Mouse (Mus musculus): ENCODE data around the gene Zbtb17.

Gene Zbtb17

DNA sequence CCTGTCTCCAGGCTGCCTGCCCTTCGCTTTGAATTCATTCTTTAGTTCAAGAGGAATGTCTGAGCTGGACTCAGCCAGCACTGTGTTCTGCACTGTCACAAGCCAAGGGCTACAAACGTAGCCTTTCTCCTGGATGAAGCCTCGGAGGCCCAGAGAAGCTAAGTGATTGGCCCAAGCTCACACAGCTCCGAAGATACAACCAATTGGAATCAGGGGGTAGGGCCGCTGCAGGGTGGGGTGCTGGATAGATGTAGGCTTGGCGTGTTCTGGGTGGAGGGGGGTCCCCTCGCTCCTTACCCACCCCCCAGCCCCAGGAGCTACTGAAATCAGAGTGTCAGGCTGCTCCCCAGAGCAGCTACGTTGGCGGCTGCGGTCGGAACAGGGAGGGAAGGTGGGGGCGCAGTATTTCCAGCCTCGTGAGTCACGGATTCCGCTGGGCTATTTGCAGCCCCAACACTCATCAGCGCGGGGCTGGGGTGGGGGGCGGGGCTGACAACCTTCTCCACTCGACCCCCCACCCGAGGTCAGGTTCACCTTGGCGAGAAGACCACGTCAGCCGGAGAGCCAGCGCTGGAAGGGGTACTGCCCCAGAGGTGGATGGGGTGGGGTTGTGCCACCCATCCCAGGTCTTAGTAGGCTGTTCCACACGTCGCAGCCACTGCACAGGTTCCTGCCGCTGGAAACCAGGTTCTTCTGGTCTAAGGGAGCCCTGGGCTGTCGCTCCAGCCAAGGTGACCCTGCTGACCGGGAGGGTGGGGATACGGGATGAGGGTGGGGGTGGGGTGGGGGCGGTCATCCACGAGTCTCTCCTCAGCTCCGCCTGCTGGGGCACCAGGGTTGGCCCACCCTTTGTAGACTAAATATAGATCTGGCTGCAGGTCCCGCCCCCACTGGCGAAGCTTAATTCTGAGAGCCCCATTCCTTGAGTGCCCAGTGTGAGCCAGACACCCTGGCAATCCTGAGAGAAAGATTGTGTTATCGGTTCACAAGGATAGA, 18.7 kb upstream of the Zbtb17 start:
- DNase-seq (ENCODE audit: low read depth, low spot score) = no peak

DNA sequence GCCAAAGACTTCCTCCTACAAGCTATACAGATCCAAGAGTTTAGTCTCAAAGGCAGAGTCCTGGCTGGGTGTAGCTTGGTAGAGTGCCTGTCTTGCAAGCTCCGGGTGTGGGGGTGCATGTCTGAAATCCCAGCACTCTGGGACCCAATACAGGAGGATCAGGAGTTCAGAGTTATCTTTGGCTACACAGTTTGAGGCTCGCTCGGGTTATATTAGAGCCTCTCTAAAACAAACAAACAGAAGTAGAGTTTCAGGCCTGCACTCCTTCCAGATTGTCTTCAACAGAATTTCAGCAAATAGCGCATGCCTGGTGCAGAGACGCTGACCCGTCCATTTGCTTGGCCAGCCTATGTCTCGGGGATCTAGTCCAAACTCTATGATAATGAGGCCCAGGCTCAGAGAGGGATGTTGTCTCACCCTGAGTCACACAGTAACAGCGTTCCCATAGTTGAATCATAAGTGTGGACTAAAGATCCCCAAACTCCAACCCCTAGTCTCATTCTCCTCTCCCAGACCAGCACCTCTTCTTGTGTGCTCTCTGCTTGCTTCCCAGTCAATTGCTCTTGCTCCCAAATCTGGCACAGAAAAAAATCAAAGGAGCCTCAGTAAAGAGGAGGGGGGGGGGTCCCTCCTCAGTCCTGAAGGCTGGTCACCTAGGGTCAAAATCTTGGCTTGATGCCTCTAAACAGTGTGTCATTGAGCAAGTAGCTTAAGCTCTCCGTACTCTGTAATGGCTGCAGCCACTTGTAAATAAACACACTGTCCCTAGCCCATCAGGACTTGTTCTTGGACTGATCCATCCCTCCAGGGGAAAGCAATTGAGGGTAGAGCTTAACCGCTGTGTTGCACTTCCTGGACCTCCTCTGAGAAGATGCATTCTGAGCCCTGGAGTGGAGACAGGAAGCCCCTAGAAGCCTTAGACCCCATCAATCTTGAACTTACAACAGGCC, 17.4 kb upstream of the Zbtb17 start:
- DNase-seq (ENCODE audit: low read depth, low spot score) = no peak

DNA sequence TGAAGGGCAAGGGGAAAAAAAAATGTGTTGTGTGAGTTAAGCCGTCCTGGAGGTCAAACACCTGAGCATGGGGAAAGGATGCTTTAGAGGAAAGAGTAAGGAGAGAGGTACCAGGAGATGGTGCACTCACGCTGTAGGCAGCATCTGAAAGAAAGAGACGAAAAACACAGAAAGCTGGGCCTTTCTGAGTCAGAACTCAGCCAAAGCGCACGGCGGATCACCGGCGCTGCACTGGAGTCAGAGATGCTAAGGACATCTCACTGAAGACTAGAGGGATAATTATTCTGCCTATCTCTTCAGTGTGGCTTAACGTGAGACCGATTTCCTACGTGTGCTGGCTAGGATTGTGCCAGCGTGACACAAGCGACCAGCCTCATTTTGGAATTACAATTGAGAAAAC, 16.5 kb upstream of the Zbtb17 start:
- no peak for DNase-seq (ENCODE audit: low read depth, low spot score)

DNA sequence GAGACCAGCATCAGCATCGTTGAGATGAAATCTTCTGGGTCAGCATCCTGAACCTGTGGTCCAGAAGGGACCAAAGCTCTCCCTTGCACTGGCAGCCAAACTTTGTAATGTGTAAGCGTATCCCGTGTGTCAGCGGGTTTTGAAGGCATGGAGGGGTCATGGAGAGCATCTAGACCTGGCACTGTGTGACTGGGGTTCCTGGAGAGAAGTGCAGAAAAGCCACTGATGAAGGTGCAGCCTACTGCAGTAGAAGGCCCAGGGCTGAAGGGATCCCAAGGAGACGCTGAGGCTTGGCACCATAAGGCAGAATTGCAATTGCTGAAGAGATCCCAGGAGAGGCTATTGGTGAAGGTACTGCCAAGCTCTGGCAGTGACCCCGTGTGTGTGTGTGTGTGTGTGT, 15.1 kb upstream of the Zbtb17 start:
- no peak for DNase-seq (ENCODE audit: low read depth, low spot score)

DNA sequence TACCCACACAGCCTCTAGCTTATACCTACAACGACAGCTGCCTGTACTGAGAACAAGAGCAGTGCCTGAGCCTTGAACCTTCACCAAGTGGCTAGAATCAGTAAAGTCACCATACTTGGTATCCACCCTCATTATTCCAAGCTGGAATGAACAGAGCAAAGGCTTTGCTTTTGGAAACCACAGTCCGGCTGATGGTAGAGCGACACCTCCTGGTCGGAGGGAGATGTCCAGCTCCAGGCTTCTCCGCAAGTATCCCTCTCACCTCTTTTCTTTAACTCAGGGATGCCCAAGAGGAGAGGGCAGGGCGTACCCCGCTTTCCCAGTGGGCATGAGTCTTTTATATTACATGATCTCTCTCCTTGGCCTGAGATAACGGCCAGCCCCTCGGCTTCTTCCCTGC, 14.6 kb upstream of the Zbtb17 start:
- DNase-seq (ENCODE audit: low read depth, low spot score) = no peak

DNA sequence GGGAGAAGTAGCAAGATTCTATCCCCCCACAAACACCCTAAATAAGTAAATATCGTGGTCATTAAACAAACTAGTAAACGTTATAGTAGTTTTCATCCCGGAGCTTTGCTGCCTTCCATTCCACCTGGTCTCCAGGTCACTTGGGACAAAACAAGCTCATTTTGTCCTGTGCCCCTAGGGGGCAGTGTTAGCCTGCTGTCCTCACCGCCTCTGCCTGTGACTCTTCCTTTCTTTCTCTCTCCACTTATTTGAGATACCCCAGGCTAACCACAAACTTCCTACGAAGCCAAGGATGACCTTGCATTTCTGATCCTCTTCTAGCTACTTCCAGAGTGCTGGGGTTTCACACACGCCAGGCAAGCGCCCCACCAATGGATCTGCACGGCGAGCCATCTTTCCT, 13.5 kb upstream of the Zbtb17 start:
- peak; percentile 48 for DNase-seq (ENCODE audit: low read depth, low spot score)

DNA sequence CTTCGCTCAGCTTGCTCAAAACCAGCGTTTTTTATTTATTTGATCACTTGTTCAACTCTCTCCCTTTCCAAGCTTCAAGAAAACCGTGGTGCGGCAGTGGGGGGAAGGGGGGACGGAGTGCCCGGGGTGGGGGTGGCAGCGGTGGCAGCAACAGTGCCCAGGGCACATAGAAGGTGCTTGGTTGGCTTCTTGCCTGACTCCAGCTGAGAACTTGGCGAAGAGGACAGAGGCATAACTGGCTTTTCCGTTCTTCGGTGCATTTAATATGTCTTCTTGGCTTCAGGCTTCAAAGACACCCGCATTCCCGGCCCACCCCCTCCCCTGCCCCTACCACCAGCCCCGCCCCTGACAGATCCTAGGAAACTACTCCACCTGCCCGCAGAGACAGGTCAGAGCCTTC, 11.8 kb upstream of the Zbtb17 start:
- no peak for DNase-seq (ENCODE audit: low read depth, low spot score)

DNA sequence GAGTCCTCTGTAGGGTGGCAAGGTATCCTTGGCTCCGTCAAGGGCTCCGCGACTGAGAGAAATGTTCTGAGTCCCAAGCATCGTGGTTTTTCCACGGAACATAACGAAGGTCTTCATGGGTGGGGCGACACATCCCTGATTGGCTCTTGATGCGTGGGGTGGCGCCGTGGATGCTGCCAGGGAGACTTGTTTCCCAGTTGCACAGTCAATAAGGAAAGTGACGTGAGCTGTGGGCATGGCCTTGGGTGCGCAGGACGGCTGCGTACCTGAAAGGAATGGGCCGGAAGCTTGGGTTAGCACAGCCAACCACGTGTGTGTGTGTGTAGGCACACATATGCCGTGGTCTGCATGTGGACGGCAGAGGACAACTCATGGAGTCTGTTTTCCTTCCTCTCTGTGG, 11.3 kb upstream of the Zbtb17 start:
- DNase-seq (ENCODE audit: low read depth, low spot score) = no peak

DNA sequence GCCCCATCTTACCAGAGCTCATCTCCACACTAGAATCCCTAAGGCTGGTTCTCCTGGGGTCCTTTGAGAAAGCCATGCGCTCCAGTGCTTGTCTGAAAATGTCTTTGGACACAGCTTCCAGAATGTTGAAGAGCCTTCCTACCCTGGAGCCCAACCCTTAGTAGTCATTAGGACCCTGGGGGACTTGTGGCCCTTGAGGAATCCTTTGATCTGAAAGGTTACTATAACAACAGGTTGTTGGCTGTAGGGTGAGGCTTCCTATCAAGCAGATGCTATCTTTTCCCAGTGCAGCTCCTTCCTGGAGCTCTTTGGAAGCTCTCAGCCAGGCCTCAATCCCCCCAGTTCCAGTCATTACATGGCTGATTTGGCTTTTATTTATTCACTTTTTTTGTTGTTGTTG, 8.5 kb upstream of the Zbtb17 start, which contains the start of gene Srarp:
TSS of gene Srarp (minus strand) at position 132 of the 400 bp plus-strand sequence.
- DNase-seq (ENCODE audit: low read depth, low spot score) = no peak

DNA sequence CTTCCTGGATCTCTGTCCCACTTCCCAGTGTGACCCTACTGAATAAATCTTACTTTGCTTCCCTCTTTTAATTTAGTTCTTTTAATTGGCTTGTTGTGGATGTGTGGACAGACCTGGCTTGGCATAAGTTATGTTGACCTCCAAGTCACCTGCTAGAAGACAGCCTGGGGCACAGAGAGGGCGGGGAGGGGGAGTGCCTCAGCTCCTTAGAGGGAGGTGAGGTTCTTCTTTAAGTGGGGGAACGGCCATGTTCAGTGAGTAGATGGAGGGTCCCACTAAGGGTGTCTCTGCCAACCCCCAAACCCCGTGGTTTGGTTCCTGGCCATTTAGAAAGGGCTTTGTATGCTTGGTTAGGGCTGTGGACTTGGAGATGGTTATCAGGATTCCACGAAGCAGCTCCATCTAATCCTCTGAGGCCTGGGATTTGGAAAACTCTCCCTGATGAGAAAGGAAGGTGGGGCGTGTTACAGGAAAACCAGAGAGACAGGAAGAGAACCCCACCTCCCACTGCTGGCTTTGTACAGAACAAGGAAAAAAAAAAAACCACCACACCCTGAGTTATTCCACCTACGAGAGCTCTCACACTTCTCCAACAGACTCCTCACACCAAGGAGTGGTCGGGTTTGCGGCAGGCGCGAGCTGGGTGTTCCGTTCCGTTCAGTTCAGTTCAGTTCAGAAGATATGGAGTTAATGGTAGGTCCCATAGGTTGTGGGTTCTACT, 5.2 kb upstream of the Zbtb17 start:
- DNase-seq (ENCODE audit: low read depth, low spot score) = no peak

DNA sequence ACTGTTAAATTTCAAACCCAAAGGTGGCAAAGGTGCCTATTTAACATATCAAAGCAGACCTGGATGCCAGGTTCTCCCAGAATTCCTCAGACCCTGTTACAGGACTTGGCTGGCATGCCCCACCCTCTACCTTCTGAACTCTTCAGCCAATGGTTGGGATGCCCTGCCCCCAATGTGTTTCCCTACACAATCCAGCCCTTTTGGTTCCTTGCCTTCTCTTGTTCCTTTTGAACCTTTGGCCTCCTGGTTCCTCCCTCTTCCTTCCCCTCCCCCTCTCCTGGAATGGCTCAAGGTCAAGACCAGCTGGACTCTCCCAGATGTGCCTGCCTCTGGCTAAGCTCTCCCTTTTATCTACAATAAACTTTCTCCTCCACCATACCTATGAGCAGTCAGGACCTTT, 3.6 kb upstream of the Zbtb17 start:
- no peak for DNase-seq (ENCODE audit: low read depth, low spot score)

DNA sequence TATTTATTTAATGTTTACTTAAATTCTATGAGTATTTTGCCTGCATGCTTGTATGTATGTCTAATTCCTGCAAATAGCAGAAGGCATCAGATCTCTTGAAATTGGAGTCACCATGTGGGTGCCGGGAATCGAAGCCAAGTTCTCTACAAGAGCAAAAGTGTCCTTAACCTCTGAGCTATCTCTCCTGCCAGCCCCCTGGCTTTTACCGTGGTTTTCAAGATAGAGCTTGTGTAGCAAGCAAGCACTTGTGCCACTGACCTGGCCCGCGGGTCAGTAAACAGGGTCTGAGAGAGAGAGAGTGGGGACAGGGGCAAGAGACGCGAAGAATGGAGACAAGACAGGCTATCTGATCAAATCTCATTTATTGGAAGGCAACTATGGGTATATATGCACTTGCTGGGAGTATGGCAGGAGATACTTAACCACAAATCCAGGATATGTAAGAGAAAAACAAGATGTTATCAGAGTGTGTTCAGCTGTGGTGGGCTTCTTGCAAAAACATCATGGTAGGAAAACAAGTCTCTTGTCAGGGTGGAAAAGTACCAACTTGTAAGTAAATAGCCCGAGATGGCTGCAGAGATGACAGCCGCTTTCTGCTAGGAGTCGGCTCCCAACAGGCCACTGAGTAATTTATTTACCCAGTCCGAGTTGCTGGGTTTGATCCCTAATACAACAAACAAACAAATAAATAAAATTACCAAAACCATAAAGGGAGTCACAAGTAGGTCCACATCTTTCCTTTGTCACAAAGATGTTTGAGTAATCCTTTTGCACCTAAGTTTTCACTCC, 619 bp upstream of the Zbtb17 start:
- DNase-seq (ENCODE audit: low read depth, low spot score) = no peak

DNA sequence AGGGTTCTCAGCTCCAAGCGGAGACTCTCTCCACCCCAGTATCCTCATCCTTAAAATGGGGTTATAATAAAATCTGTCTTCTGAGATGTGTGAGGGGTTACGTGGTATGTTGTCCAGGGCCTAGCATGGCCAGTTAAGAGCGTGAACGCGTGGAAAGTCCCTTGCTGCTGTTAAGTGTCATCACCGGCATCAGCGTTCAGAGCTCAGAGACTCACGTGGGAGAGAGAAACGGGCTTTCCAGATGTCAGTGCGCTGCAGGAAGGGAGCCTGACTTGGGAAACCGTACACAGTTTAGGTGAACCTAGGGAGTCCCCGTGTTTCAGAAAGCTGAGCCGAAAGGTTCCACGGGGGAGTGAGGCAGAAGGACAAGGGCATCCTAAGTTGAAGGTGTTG, 870 bp downstream of the Zbtb17 start:
- no peak for DNase-seq (ENCODE audit: low read depth, low spot score)

DNA sequence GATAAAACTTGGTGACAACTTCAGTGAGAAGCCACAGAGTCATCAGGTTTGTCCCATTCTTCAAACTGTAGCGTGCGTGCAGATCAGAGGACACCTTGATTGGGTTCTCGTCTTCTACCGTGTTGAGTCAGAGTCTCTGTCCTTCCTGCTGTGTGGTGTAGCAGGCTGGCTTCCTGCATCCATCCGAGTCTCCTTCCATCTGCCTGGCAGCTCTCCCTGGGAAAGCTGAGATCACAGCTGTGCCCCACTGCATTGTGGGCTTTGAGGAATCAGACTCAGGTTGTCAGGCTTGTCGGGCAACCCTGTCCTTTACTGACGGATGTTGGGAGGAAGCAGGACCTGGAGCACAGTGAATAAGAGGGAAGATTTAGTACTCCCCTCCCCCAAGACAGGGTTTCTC, 1.8 kb downstream of the Zbtb17 start:
- no peak for DNase-seq (ENCODE audit: low read depth, low spot score)

DNA sequence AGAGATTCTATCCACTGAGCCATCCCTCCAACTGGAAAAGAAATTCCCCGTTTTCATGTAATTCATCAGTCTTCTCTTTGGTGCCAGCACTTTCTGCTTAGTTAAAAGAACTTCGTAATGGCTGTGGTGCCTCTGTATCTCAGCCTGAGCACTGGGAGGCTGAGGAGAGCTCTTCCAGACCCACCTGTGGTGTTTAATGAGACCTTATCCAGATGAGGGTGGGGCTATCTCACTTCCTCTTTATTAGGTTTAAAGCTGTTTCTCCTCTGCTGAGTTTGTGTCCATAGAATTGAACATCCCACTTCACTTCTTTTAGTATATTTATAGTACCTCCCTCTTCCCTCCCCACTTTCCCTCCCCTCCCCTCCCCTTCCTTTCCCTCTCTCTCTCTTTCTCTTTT, 6.8 kb downstream of the Zbtb17 start:
- no peak for DNase-seq (ENCODE audit: low read depth, low spot score)

DNA sequence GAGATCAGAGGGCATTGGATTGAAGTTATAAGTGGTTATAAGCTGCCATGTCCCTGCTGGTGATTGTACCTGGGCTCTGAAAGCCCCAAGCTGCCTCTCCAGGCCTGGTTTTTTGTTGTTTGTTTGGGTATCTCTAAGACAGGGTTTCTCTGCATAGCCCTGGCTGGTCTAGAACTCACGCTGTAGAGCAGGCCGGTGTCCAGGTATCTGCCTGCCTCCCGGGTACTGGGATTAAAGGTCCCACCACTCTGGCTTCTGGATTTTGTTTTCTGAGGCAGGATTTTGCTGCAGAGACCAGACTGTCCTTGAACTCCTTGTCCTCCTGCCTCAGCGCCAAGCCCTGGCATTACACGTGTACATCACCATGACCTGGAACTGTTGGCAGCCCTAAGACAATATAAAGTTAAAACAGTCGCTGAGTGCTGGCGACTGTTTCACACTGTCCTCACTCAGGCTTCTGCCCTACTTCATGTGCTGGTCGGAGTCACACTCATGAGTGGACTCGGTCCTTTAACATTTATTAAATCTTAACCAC, 7.5 kb downstream of the Zbtb17 start:
- no peak for DNase-seq (ENCODE audit: low read depth, low spot score)

DNA sequence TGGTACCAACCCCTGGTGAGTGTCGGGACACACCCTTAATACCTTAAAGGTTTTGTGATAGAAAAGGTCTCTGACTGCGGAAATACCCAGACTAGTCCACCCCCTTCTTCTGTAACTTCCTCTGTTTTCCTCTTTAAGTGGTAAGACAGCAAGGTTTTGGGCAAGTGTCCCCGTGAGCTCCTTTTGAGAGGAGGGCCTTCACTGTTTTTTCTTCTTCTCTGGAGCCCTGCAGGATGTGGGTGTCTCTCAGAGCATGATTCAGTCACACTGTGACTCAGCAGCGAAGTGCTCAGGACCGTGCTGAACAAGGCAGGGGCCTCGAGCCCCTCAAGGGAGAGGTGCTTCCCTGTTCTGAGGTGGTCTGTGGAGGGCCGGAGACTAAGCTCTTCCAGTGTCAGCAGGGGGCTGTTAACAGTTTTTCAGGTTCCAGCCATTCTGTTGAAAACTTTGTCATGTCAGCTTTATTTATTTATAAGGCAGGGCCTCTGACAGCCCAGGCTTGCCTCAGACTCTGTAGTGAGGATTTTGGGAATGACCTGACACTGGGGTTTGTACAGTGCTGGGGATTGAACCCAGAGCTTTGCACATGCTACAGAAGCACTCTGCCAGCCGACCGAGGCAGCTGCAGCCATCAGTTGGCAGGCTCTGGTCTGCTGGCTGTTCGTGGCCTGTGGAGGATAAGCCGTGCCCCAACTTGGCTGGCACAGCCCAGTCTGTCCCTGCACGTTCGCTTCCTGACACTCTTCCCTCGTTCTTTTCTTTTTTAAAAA, 10.3 kb downstream of the Zbtb17 start:
- DNase-seq (ENCODE audit: low read depth, low spot score) = no peak

DNA sequence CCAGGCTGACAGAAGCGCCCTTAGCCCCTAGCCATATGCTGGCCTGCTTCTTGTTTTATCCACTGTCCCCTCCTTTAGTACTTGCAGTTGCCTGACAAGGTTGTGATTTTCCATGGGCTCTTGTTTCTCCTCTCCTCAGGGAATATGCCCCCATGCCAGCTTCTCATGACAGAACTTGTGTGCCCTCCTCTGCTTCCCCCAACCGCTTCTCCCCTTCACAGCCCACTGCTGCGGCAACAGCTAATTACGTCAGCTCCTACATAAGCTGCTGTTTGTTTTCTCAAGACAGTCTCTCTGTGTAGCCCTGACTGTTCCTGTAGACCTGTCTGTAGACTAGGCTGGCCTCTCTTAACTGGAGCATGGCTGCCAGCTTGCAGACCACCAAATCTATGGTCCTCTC, 11.1 kb downstream of the Zbtb17 start:
- no peak for DNase-seq (ENCODE audit: low read depth, low spot score)

DNA sequence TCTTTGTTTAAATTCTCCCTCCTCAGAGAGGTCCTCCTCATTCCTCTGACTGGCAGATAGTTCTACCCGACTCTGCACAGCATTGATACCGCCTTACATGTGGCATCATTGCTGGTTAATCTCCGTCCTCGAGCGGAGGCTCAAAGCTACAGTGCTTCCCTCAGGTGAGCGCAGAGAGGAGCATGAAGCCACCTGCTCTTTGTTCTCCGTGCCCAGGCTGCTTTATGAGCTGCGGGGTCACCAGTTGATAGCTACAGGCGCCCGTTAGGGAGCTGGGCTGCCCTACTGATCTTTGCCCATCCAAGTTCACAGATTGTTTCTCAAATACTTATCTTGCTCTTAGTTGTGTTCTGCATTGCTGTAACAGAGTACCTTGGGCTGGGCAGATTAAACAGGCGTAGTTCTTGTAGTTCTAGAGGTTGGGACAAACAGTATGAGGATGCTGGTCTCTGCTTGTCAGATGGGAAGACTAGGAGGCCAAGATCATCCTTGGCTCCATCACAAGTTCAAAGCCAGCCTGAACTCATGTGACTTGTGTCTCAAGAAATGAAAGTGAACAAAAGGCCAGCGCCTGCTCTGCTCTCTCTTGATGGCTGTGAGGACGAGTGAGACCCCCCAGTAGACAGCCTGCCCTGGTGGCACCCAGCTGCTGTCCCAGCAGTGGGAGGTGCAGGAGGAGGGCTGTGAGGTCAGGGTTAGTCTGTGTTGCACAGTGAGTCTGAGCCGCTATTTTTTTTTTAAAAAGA, 11.9 kb downstream of the Zbtb17 start:
- DNase-seq (ENCODE audit: low read depth, low spot score) = no peak

Data from retina, postnatal 7 days (tissue).